Mouse (Mus musculus): ENCODE data around the gene Hivep3.

DNA sequence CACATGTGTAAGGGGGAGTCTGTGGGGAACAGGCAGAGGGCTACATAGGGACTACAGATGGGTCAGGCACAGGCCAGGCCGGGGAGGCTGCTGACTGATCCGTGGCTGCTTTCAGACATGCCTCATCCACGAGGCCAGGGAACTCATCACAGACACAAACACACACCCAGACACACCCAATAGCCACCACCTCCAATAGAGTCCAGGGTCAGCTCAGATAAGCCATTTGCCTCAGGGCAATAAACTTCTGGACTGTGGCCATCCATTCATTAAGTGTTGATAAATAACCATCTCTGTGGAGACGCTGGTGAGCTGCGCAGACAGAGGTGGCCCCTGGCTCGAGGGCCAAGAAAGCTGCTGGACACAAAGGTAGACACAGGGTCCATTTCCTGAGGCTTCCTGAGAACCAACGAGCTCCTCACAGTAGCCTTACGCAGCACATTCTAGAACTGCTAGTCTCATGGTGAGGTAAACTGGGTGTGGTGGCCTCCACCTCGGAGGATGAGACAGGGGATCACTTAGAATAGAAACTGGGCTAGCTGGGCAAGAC, 436.9 kb downstream of the Hivep3 start:
- no peak for TF ChIP-seq JUND (IDR thresholded peaks at IDR 0.05; ENCODE audit: low read depth, low read length)
- no peak for TF ChIP-seq CTCF (IDR thresholded peaks at IDR 0.05 in 2 of 3, conservative IDR thresholded peaks at IDR 0.05 in 1 of 3; ENCODE audit: control insufficient read depth in 1 of 3, insufficient read depth in 1 of 3, low read depth in 2 of 3, low read length in 3 of 3, poor library complexity in 1 of 3, severe bottlenecking in 1 of 3)
- TF ChIP-seq MYC (IDR thresholded peaks at IDR 0.05; ENCODE audit: low read depth, low read length), result no peak

Data from MEL (cell line).